In genomic region chr7:44693427-44694175, GRCm38 (mm10) we compare ENCODE assay signal across 30 mouse cellular contexts. TPM values are rescaled to one million over a fixed set of nuclear protein-coding genes. Genes with fewer than 3 reads are reported as not detected.
DNase-seq lines count a peak whose midpoint lies in the region; ATAC-seq and TF ChIP-seq lines count a peak whose summit lies in the region.
"Had no signal": no experiment of that assay in that cellular context is flagged by ENCODE, and none has a peak within 500 bp of the region (broad histone marks: within the 10 kb centered on the region; RNA-seq: fewer than 3 reads in every experiment).

No protein-coding gene starts in this region.

- no peaks in the 10 kb centered on the region for H3K27me3 ChIP-seq in intestine, embryonic 16.5 days (replicated peaks; ENCODE audit: control insufficient read depth, insufficient read depth, low read length)
- H3K27me3 ChIP-seq in lung, postnatal 0 days (replicated peaks; ENCODE audit: insufficient read depth, low read length) = no peaks in the 10 kb centered on the region
- no peaks in the 10 kb centered on the region for H3K27me3 ChIP-seq in stomach, embryonic 15.5 days (replicated peaks)
- H3K27me3 ChIP-seq: midbrain, embryonic 13.5 days had no signal

- peak; percentile 84 for ATAC-seq in intestine, embryonic 16.5 days
- ATAC-seq in lung, postnatal 0 days = peak; percentile 85
- ATAC-seq in stomach, embryonic 15.5 days (ENCODE audit: insufficient read depth, low FRiP score, low read depth) = no peak
- ATAC-seq: hindbrain, postnatal 0 days; midbrain, embryonic 13.5 days had no signal

- intact Hi-C loops in heart, postnatal 14 days (cut with DNase I) = no loop called here

- H3K4me2 ChIP-seq in intestine, embryonic 16.5 days (ENCODE audit: low read depth, low read length) = 0 out of 2 replicates have a peak overlapping the region, but pooled peaks have one; percentile 9
- H3K4me2 ChIP-seq in lung, postnatal 0 days (replicated peaks; ENCODE audit: low read depth, low read length) = no peak overlapping the region
- no peak overlapping the region for H3K4me2 ChIP-seq in stomach, embryonic 15.5 days
- H3K4me2 ChIP-seq: liver, embryonic 13.5 days; midbrain, embryonic 13.5 days had no signal

- peak overlapping the region; percentile 77 for H3K27ac ChIP-seq in intestine, embryonic 16.5 days (ENCODE audit: low read length)
- H3K27ac ChIP-seq in lung, postnatal 0 days (ENCODE audit: low read length) = peak overlapping the region; percentile 85
- H3K27ac ChIP-seq in stomach, embryonic 15.5 days = peak overlapping the region; percentile 36; the same call in 1 of the 2 replicates
- H3K27ac ChIP-seq: embryonic facial prominence, embryonic 10.5 days; hindbrain, postnatal 0 days; limb, embryonic 10.5 days; liver, embryonic 13.5 days; midbrain, embryonic 13.5 days had no signal

- DNase-seq in ZHBTc4 (ENCODE audit: low read depth, low spot score) = peak; percentile 64
- DNase-seq in lung, postnatal 0 days (ENCODE audit: low spot score) = peak; percentile 92
- DNase-seq in heart, postnatal 4 days = no peak
- DNase-seq in heart, postnatal 14 days = no peak
- no peak for DNase-seq in cerebellum, adult 18-20 months
- DNase-seq: adrenal gland, postnatal 36 days; cerebellum, adult 11-12 months; gastrocnemius, postnatal 14 days; heart, adult 18-20 months; kidney, postnatal 4 days; layer of hippocampus, adult 9-11 months; liver, embryonic 13.5 days; spleen, adult 18-20 months had no signal

- H3K9me3 ChIP-seq in intestine, embryonic 16.5 days (ENCODE audit: control insufficient read depth, low read length) = no peaks in the 10 kb centered on the region
- H3K9me3 ChIP-seq in lung, postnatal 0 days (ENCODE audit: low read length) = no peaks in the 10 kb centered on the region
- H3K9me3 ChIP-seq in stomach, embryonic 15.5 days = no peaks in the 10 kb centered on the region
- H3K9me3 ChIP-seq: embryonic facial prominence, embryonic 10.5 days; limb, embryonic 10.5 days; liver, embryonic 13.5 days; midbrain, embryonic 13.5 days had no signal

- H3K4me1 ChIP-seq in intestine, embryonic 16.5 days (ENCODE audit: control insufficient read depth, insufficient read depth, low read length) = peaks cover 22% of the 10 kb centered on the region
- H3K4me1 ChIP-seq in lung, postnatal 0 days (ENCODE audit: insufficient read depth, low read depth, low read length) = no peaks in the 10 kb centered on the region
- peaks cover 16% of the 10 kb centered on the region for H3K4me1 ChIP-seq in stomach, embryonic 15.5 days

- no peak overlapping the region for H3K4me3 ChIP-seq in intestine, embryonic 16.5 days (ENCODE audit: low read length)
- H3K4me3 ChIP-seq in lung, postnatal 0 days (ENCODE audit: low read depth, low read length) = no peak overlapping the region
- H3K4me3 ChIP-seq in stomach, embryonic 15.5 days (replicated peaks) = no peak overlapping the region
- H3K4me3 ChIP-seq: embryonic facial prominence, embryonic 10.5 days; limb, embryonic 10.5 days; liver, embryonic 13.5 days; midbrain, embryonic 13.5 days; myocyte had no signal

- TF ChIP-seq EP300 in lung, postnatal 0 days (IDR thresholded peaks at IDR 0.05) = peak; percentile 97

- H3K36me3 ChIP-seq in intestine, embryonic 16.5 days (ENCODE audit: control insufficient read depth, insufficient read depth, low read length) = no peaks in the 10 kb centered on the region
- H3K36me3 ChIP-seq in lung, postnatal 0 days (ENCODE audit: insufficient read depth, low read length) = no peaks in the 10 kb centered on the region
- no peaks in the 10 kb centered on the region for H3K36me3 ChIP-seq in stomach, embryonic 15.5 days
- H3K36me3 ChIP-seq: embryonic facial prominence, embryonic 10.5 days; limb, embryonic 10.5 days; liver, embryonic 13.5 days; midbrain, embryonic 13.5 days had no signal

- TF ChIP-seq CTCF in lung, postnatal 0 days (IDR thresholded peaks at IDR 0.05) = no peak

- no peak overlapping the region for H3K9ac ChIP-seq in intestine, embryonic 16.5 days (ENCODE audit: low read depth, low read length)
- no peak overlapping the region for H3K9ac ChIP-seq in lung, postnatal 0 days (replicated peaks; ENCODE audit: low read depth)
- no peak overlapping the region for H3K9ac ChIP-seq in stomach, embryonic 15.5 days
- H3K9ac ChIP-seq: liver, embryonic 13.5 days; midbrain, embryonic 13.5 days had no signal

- WGBS in intestine, embryonic 16.5 days = 54% methylated on average over 10 of the region's 10 CpGs
- WGBS in lung, postnatal 0 days = 41% methylated on average over 10 of the region's 10 CpGs
- WGBS in stomach, embryonic 15.5 days = 54% methylated on average over 10 of the region's 10 CpGs

RNA-seq across cellular contexts. Expression of gene Izumo2, which starts 14.9 kb away (rescaled TPM):
- not detected in 2 replicates for polyA plus RNA-seq in intestine, embryonic 16.5 days (2015; fragmentation: Nextera tagmentation; extraction: Ambion mirVana)
- not detected in 2 replicates for polyA plus RNA-seq in lung, postnatal 0 days (2015; fragmentation: Nextera tagmentation; extraction: Ambion mirVana)
- not detected in 2 replicates for polyA plus RNA-seq in stomach, embryonic 15.5 days (2015; fragmentation: Nextera tagmentation; extraction: Ambion mirVana)
- not detected for total RNA-seq in heart, postnatal 4 days (2021)
- not detected for total RNA-seq in heart, postnatal 14 days (2021)
- total RNA-seq: adrenal gland, postnatal 36 days; common myeloid progenitor, adult 5-6 weeks; gastrocnemius, postnatal 14 days; heart, adult 18-20 months; hematopoietic stem cell, adult 5-6 weeks; hindbrain, postnatal 0 days; left cerebral cortex, adult 8-10 months; megakaryocyte, adult 5-6 weeks had no signal
- polyA plus RNA-seq: C2C12; embryonic facial prominence, embryonic 10.5 days; forebrain, embryonic 11.5 days; frontal cortex, adult 2 months; heart, embryonic 14.5 days; hindbrain, postnatal 0 days; kidney, embryonic 14.5 days; limb, embryonic 10.5 days; liver, embryonic 13.5 days; midbrain, embryonic 13.5 days; myocyte; neural tube, embryonic 14.5 days had no signal

RNA-seq across cellular contexts. Expression of gene Myh14, which starts 23.0 kb away (rescaled TPM):
- polyA plus RNA-seq in intestine, embryonic 16.5 days (2015; fragmentation: Nextera tagmentation; extraction: Ambion mirVana) = 70.3 and 81.3 TPM in 2 replicates
- polyA plus RNA-seq in lung, postnatal 0 days (2015; fragmentation: Nextera tagmentation; extraction: Ambion mirVana) = 202 and 215 TPM in 2 replicates
- 29.0 and 32.7 TPM in 2 replicates for polyA plus RNA-seq in stomach, embryonic 15.5 days (2015; fragmentation: Nextera tagmentation; extraction: Ambion mirVana)
- total RNA-seq in heart, postnatal 4 days (2021) = 10 to 100 TPM; 11.8 to 14.3 TPM
- total RNA-seq in heart, postnatal 14 days (2021) = 10 to 100 TPM; 55.0 to 72.4 TPM
- total RNA-seq: common myeloid progenitor, adult 5-6 weeks; megakaryocyte, adult 5-6 weeks had no signal

RNA-seq across cellular contexts. Expression of gene Vrk3, which starts 54.6 kb away (rescaled TPM):
- 47.3 and 48.5 TPM in 2 replicates for polyA plus RNA-seq in intestine, embryonic 16.5 days (2015; fragmentation: Nextera tagmentation; extraction: Ambion mirVana)
- polyA plus RNA-seq in lung, postnatal 0 days (2015; fragmentation: Nextera tagmentation; extraction: Ambion mirVana) = 45.1 and 48.3 TPM in 2 replicates
- polyA plus RNA-seq in stomach, embryonic 15.5 days (2015; fragmentation: Nextera tagmentation; extraction: Ambion mirVana) = 32.5 and 33.2 TPM in 2 replicates
- 10 to 100 TPM; 28.4 to 28.9 TPM for total RNA-seq in heart, postnatal 4 days (2021)
- total RNA-seq in heart, postnatal 14 days (2021) = 10 to 100 TPM; 25.4 to 28.1 TPM

RNA-seq across cellular contexts. Expression of gene Zfp473, which starts 57.2 kb away (rescaled TPM):
- 1.8 and 2.0 TPM in 2 replicates for polyA plus RNA-seq in intestine, embryonic 16.5 days (2015; fragmentation: Nextera tagmentation; extraction: Ambion mirVana)
- polyA plus RNA-seq in lung, postnatal 0 days (2015; fragmentation: Nextera tagmentation; extraction: Ambion mirVana) = 0.31 and 0.38 TPM in 2 replicates
- 2.1 and 2.3 TPM in 2 replicates for polyA plus RNA-seq in stomach, embryonic 15.5 days (2015; fragmentation: Nextera tagmentation; extraction: Ambion mirVana)
- total RNA-seq in heart, postnatal 4 days (2021) = under 1 TPM; 0.19 to 0.20 TPM
- total RNA-seq in heart, postnatal 14 days (2021) = under 1 TPM; 0.14 to 0.15 TPM
- total RNA-seq: heart, adult 18-20 months had no signal

Comparison
In these comparisons a context has a peak if more than half of its experiments do, and no peak if none do; other contexts are left out.
1. DNase-seq: peak in ZHBTc4 (single experiment) and lung, postnatal 0 days (single experiment); none in heart, postnatal 4 days (single experiment), heart, postnatal 14 days (0 of 2) and cerebellum, adult 18-20 months (0 of 2).
2. Peak in every context shown above with its lines, with median percentiles within 50 percentile points of each other: H3K27ac ChIP-seq.